ENCODE assay signal across 8 mouse cellular contexts in the genomic region with DNA sequence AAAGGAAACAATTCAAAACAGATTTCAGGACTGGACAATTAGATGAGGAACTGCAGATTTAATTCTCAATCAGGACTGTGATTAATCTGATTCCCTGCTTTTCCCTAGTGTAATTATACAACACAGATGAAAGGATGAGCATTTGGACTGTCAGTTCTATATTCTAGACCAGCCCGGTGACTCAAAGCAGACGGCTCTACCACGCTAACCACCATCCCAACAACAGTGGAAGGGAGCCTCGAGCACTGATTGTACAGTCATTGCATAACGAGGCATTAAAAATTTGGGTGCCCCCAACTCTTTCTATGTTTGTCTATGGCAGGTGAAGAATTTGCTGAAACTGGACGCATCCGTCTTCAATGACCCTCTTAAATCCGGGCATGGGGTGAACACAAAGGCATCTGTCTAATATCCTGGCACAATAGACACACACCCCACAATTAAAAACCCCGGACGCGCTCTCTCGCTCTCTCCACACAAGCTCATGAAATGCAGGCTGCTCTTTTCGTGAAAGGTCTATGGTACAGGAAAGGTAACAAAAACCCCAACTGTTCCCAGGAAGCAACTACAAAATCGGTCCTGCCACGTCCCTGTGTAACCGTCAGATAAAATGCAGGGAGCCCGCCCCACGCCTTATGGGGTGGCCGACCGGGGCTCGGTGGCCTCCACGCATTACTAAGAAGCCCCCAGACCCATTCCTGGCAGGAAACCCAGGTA. TPM values are rescaled to one million over a fixed set of nuclear protein-coding genes. Genes with fewer than 3 reads are reported as not detected.
DNase-seq lines count a peak whose midpoint lies in the region; ATAC-seq and TF ChIP-seq lines count a peak whose summit lies in the region.

No protein-coding gene starts in this region.

- no peaks in the 10 kb centered on the region for H3K4me1 ChIP-seq in forebrain, embryonic 11.5 days (replicated peaks; ENCODE audit: control insufficient read depth, insufficient read depth, low read length)
- no peaks in the 10 kb centered on the region for H3K4me1 ChIP-seq in hindbrain, embryonic 12.5 days
- H3K4me1 ChIP-seq in midbrain, embryonic 10.5 days, result no peaks in the 10 kb centered on the region
- no peaks in the 10 kb centered on the region for H3K4me1 ChIP-seq in testis, adult 2 months (ENCODE audit: control insufficient read depth, insufficient read depth, low read length)

- H3K9me3 ChIP-seq in forebrain, embryonic 11.5 days (ENCODE audit: control insufficient read depth, low read length), result no peaks in the 10 kb centered on the region
- H3K9me3 ChIP-seq in hindbrain, embryonic 12.5 days (replicated peaks), result no peaks in the 10 kb centered on the region
- 0 out of 2 replicates have a peak, but pooled peaks cover 6% of the 10 kb centered on the region for H3K9me3 ChIP-seq in midbrain, embryonic 10.5 days (replicated peaks)

- TF ChIP-seq POLR2A in testis, adult 2 months (IDR thresholded peaks at IDR 0.05; ENCODE audit: control insufficient read depth, low read depth, low read length), result no peak

- H3K9ac ChIP-seq in forebrain, embryonic 11.5 days (ENCODE audit: low read length), result peak overlapping the region; percentile 72
- H3K9ac ChIP-seq in hindbrain, embryonic 12.5 days, result peak overlapping the region; percentile 74

- H3K27ac ChIP-seq in forebrain, embryonic 11.5 days (ENCODE audit: low read depth, low read length), result peak overlapping the region; percentile 86
- peak overlapping the region; percentile 93 for H3K27ac ChIP-seq in hindbrain, embryonic 12.5 days
- H3K27ac ChIP-seq in midbrain, embryonic 10.5 days (replicated peaks), result peak overlapping the region; percentile 92
- H3K27ac ChIP-seq in testis, adult 2 months (ENCODE audit: control insufficient read depth, insufficient read depth, low read depth, low read length), result no peak overlapping the region; the same call in 1 of the 2 replicates

- peak; percentile 3 to 29 for DNase-seq in cerebellum, postnatal 36 days
- DNase-seq in cerebellum, postnatal 10 days, result no peak
- peak; percentile 54 for DNase-seq in MN1 (ENCODE audit: low spot score)
- peak; percentile 45 for DNase-seq in forebrain, embryonic 11.5 days (ENCODE audit: low spot score)
- DNase-seq in left cerebral cortex, adult 8-10 months (ENCODE audit: low spot score in 2 of 2), result peak; percentile 8 to 22
- no peak for DNase-seq in midbrain, embryonic 10.5 days (ENCODE audit: low spot score)

- TF ChIP-seq CTCF in testis, adult 2 months (IDR thresholded peaks at IDR 0.05; ENCODE audit: control insufficient read depth, insufficient read depth, insufficient replicate concordance, low read depth, low read length), result no peak

- H3K4me2 ChIP-seq in forebrain, embryonic 11.5 days (ENCODE audit: low read depth, low read length, severe bottlenecking), result peak overlapping the region; percentile 47
- H3K4me2 ChIP-seq in hindbrain, embryonic 12.5 days (replicated peaks), result peak overlapping the region; percentile 41

- WGBS in forebrain, embryonic 11.5 days, result 24% methylated on average over 22 of the region's 22 CpGs
- 23% methylated on average over 22 of the region's 22 CpGs for WGBS in hindbrain, embryonic 12.5 days
- WGBS in midbrain, embryonic 10.5 days, result 17% methylated on average over 22 of the region's 22 CpGs

- H3K36me3 ChIP-seq in forebrain, embryonic 11.5 days (ENCODE audit: control insufficient read depth, insufficient read depth, low read length), result no peaks in the 10 kb centered on the region
- H3K36me3 ChIP-seq in hindbrain, embryonic 12.5 days, result no peaks in the 10 kb centered on the region
- H3K36me3 ChIP-seq in midbrain, embryonic 10.5 days, result no peaks in the 10 kb centered on the region
- H3K36me3 ChIP-seq in testis, adult 2 months (ENCODE audit: control insufficient read depth, insufficient read depth, low read length), result no peaks in the 10 kb centered on the region

- ATAC-seq in forebrain, embryonic 11.5 days (replicated peaks; ENCODE audit: low FRiP score), result 0 out of 2 replicates have a peak, but pooled peaks have one; percentile 2
- peak; percentile 6 for ATAC-seq in hindbrain, embryonic 12.5 days (ENCODE audit: low FRiP score)

- no peaks in the 10 kb centered on the region for H3K27me3 ChIP-seq in forebrain, embryonic 11.5 days (ENCODE audit: control insufficient read depth, insufficient read depth, low read length)
- H3K27me3 ChIP-seq in hindbrain, embryonic 12.5 days, result no peaks in the 10 kb centered on the region
- H3K27me3 ChIP-seq in midbrain, embryonic 10.5 days (ENCODE audit: low read depth, poor library complexity, severe bottlenecking), result no peaks in the 10 kb centered on the region
- no peaks in the 10 kb centered on the region for H3K27me3 ChIP-seq in testis, adult 2 months (ENCODE audit: control insufficient read depth, insufficient read depth, low read length)

- peak overlapping the region; percentile 52 for H3K4me3 ChIP-seq in forebrain, embryonic 11.5 days (ENCODE audit: low read depth, low read length)
- peak overlapping the region; percentile 58 for H3K4me3 ChIP-seq in hindbrain, embryonic 12.5 days
- H3K4me3 ChIP-seq in midbrain, embryonic 10.5 days, result peak overlapping the region; percentile 67
- H3K4me3 ChIP-seq in testis, adult 2 months (ENCODE audit: control insufficient read depth, low read depth, low read length), result peak overlapping the region; percentile 88

RNA-seq across cellular contexts. Expression of a gene that starts 5.9 kb away (rescaled TPM):
- 18.3 and 21.4 TPM in 2 replicates for polyA plus RNA-seq in forebrain, embryonic 11.5 days (2014; fragmentation: Nextera tagmentation; extraction: Ambion mirVana)
- 25.9 and 27.7 TPM in 2 replicates for polyA plus RNA-seq in hindbrain, embryonic 12.5 days (2016; fragmentation: Nextera tagmentation; extraction: Ambion mirVana)
- total RNA-seq in left cerebral cortex, adult 8-10 months (2022), result 100 to 1,000 TPM; 102 to 113 (median 107) TPM
- 12.4 and 15.7 TPM in 2 replicates for polyA plus RNA-seq in midbrain, embryonic 10.5 days (2016; fragmentation: Nextera tagmentation; extraction: Ambion mirVana)
- polyA plus RNA-seq in testis, adult 2 months (2012; rRNA removed), result 0.61 and 0.99 TPM in 2 replicates

Comparison
In these comparisons a context has a peak if more than half of its experiments do, and no peak if none do; other contexts are left out.
1. DNase-seq: peak in cerebellum, postnatal 36 days (2 of 2), MN1 (single experiment), forebrain, embryonic 11.5 days (single experiment) and left cerebral cortex, adult 8-10 months (2 of 2); none in cerebellum, postnatal 10 days (0 of 2) and midbrain, embryonic 10.5 days (single experiment).
2. Peak in every context shown above with its lines, with median percentiles within 50 percentile points of each other: H3K4me3 ChIP-seq.